Mouse (Mus musculus) liver, embryonic 16.5 days (tissue): ENCODE results near the gene Tm9sf2. TPM values are rescaled to one million over a fixed set of nuclear protein-coding genes. Genes with fewer than 3 reads are reported as not detected.

ENCODE experiments used
- ATAC-seq: fragments of 200-750 bp; cut with Nextera tagmentation; 2 replicates; pipeline ENCODE4 v1.8.0; 2017; ENCODE audit warnings: low read depth, mild to moderate bottlenecking, moderate number of reproducible peaks, moderate library complexity
- H3K27ac ChIP-seq: fragments of 300-500 bp; sonication (generic); 2 replicates; pipeline ENCODE4 v1.5.1; 2014; ENCODE audit warnings: mild to moderate bottlenecking, low read length
- H3K27me3 ChIP-seq: fragments of 300-500 bp; sonication (generic); 2 replicates; pipeline ENCODE4 v1.6.1; 2014; ENCODE audit warnings: low read depth, low read length, mixed read lengths; ENCODE audit not compliant: control insufficient read depth, insufficient read depth
- H3K36me3 ChIP-seq: fragments of 300-500 bp; sonication (generic); 2 replicates; pipeline ENCODE4 v1.6.1; 2014; ENCODE audit warnings: mild to moderate bottlenecking; ENCODE audit not compliant: control insufficient read depth, insufficient read depth
- H3K4me1 ChIP-seq: fragments of 300-500 bp; sonication (generic); 2 replicates; pipeline ENCODE4 v1.6.1; 2014; ENCODE audit warnings: low read depth, low read length, mixed read lengths; ENCODE audit not compliant: control insufficient read depth
- H3K4me2 ChIP-seq: fragments of 300-500 bp; sonication (generic); 2 replicates; pipeline ENCODE4 v1.6.1; 2014; ENCODE audit warnings: low read depth, low read length, mixed read lengths
- H3K4me3 ChIP-seq: fragments of 300-500 bp; sonication (generic); 2 replicates; pipeline ENCODE4 v1.5.1; 2014; ENCODE audit warnings: low read depth, mild to moderate bottlenecking, low read length
- H3K9ac ChIP-seq: fragments of 300-500 bp; sonication (generic); 2 replicates; pipeline ENCODE4 v1.6.1; 2014; ENCODE audit warnings: low read depth, low read length
- H3K9me3 ChIP-seq: fragments of 300-500 bp; sonication (generic); replicated peaks from 2 replicates; pipeline ENCODE4 v1.6.1; 2016; ENCODE audit warnings: low read length; ENCODE audit not compliant: control insufficient read depth
- WGBS: fragments of 180-500 bp; shearing (Covaris S2); extraction: QIAGEN DNeasy Blood & Tissue Kit; methylation state at CpG from one replicate; pipeline ENCODE4 v1.1.7; 2014; ENCODE audit not compliant: insufficient replicate concordance; 5-methylcytosine and 5-hydroxymethylcytosine counted together
- polyA plus RNA-seq: library from polyadenylated mRNA; unstranded; fragments of >200 nt; fragmentation: Nextera tagmentation; extraction: Ambion mirVana; gene quantifications from 2 replicates; pipeline ENCODE4 v1.2.1, GENCODE M21; 2015

Tm9sf2 gene
- polyA plus RNA-seq, 1 experiment from 2014 or later: 78.3 TPM

DNA sequence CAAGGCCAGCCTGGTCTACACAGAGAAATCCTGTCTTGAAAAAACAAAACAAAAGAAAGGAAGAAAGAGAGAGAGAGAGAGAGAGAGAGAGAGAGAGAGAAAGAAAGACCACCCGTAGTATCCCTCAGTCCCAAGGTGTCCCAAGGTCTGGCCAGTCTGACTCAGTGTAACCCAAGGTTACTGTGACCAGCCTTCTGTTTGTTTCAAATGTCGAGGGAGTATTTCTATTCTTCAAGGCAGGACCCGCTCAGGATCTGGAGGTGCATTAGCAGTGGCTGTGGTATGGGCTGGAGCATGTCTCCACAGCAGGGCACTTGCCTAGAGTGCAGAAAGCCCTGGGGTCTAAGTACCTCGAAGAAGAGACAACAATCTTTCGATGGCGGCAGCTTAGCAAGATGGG is 90.0 kb downstream of the Tm9sf2 start:
- Histone ChIP-seq H3K27me3 (no peaks in the 10 kb centered on the region), H3K4me3 (no peak overlapping the region), H3K9me3 (no peaks in the 10 kb centered on the region), H3K4me2 (no peak overlapping the region), H3K9ac (no peak overlapping the region), H3K4me1 (no peaks in the 10 kb centered on the region), H3K27ac (no peak overlapping the region), H3K36me3 (no peaks in the 10 kb centered on the region)
- WGBS: 75% methylated on average over 6 of the region's 6 CpGs
- no peak for ATAC-seq

DNA sequence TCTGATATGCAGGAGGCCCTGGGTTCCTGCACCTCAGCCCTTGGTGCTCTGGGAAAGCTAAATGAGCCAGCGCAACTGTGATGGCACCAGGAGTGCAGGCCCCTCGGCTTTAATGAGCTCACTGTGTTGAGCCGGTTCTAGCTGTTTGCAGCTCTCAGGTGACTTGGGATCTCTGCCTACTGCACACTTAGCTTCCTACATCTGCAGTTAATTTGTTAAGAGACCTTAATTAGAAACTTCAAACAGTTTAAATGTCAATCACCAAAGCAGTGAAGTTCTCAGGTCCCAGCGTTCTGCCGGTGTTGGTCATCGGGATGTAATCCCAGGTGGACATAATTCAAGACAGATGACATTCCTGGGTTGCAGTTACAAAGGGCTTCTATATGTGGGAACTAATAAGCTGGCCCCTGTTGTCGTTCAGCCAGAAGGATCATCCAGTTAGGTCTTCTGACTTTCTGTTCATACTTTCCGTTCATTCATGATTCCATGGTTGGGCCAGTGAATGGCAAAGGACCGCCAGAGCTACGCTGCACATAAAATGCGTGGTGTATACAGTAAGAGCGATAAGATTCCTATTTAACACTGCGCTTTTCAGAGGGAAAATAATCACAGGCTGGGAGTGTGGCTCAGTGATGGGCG is 93.5 kb downstream of the Tm9sf2 start:
- Histone ChIP-seq H3K9ac (no peak overlapping the region), H3K4me2 (no peak overlapping the region), H3K9me3 (no peaks in the 10 kb centered on the region), H3K36me3 (no peaks in the 10 kb centered on the region), H3K4me1 (no peaks in the 10 kb centered on the region), H3K27ac (no peak overlapping the region), H3K4me3 (no peak overlapping the region), H3K27me3 (no peaks in the 10 kb centered on the region)
- 78% methylated on average over 14 of the region's 14 CpGs for WGBS
- ATAC-seq: no peak

DNA sequence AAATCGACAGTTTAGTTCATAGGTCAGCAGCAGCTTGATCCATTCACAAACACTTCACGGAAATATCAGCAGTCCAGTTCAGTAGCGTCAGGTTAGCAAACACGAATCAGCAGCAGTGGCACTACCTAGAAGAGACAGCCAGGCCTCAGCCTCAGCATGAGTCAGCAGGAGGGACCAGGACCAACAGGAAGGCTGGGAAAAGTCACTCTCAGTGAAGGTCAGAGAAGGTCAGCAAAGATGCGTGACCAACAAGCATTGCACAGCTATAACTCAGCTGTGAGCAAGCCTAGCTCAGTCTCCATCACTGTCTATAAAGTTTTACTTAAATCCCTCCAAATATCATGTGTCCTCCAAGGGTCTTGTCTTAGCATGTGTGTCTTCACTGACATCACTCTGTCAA is 102.3 kb downstream of the Tm9sf2 start:
- no peaks in the 10 kb centered on the region for H3K4me1 ChIP-seq
- no peaks in the 10 kb centered on the region for H3K9me3 ChIP-seq
- no peak overlapping the region for H3K4me3 ChIP-seq
- H3K9ac ChIP-seq: no peak overlapping the region
- no peak overlapping the region for H3K4me2 ChIP-seq
- H3K27me3 ChIP-seq: no peaks in the 10 kb centered on the region
- H3K36me3 ChIP-seq: no peaks in the 10 kb centered on the region
- H3K27ac ChIP-seq: no peak overlapping the region
- 65% methylated on average over 5 of the region's 5 CpGs for WGBS
- ATAC-seq: no peak

Other genes starting within 250 kb of the Tm9sf2 start
- 20.4 and 22.1 TPM in 2 replicates for gene Ubac2, start 228.4 kb upstream of the Tm9sf2 start, polyA plus RNA-seq
- gene Gpr18, start 191.3 kb upstream of the Tm9sf2 start, polyA plus RNA-seq: 0.27 and 0.34 TPM in 2 replicates
- 1.1 and 1.7 TPM in 2 replicates for gene Gpr183, start 141.8 kb upstream of the Tm9sf2 start, polyA plus RNA-seq
- not detected in 2 replicates for gene Timm8a2, start 72.4 kb upstream of the Tm9sf2 start, polyA plus RNA-seq
- 22.1 and 23.1 TPM in 2 replicates for gene Clybl, start 74.7 kb downstream of the Tm9sf2 start, polyA plus RNA-seq